Mouse (Mus musculus) mature B cell (primary cell): ENCODE measurements around the gene Fcer1g.

ENCODE experiments used
- in situ Hi-C: fragments of 300-500 bp; cut with MboI; formaldehyde crosslinking; loops from 2 replicates; pipeline ENCODE4 v1.14.3; 2019

The Fcer1g gene

DNA sequence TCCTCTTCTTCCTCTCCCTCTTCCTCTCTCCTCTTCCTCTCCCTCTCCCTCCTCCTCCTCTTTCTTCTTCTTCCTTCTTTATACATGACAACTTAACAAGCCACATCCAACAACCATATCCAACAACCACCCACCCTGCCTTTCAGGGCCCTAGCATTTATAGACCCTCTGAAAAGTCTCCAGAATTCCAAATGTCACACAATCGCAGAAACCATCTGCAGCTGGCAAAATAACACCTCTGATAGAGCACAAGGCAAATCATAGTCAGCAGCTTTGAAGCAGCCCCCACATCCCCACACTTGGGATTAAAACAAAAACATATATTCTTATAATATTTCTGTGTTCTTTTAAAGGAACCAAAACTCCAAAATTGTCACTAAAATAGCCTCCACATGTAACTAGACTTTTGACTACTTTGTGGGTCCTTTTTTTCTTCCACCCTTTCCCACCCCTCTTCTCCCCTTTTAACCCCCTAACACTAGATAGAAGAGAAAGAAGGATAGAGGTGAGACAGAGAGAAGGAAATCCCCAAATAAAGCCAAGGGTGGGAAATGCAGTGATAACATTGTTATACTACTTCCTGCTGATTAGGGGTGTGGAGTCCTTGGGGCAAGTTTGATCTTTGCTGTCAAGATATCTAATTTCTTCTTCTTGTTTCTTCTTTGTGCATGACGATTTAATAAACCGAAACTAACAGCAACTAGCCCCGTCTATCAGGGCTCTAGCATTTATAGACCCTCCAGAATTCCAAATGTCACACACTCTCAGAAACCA is 32.0 kb upstream of the Fcer1g start:
- in situ Hi-C loops = no loop called here

DNA sequence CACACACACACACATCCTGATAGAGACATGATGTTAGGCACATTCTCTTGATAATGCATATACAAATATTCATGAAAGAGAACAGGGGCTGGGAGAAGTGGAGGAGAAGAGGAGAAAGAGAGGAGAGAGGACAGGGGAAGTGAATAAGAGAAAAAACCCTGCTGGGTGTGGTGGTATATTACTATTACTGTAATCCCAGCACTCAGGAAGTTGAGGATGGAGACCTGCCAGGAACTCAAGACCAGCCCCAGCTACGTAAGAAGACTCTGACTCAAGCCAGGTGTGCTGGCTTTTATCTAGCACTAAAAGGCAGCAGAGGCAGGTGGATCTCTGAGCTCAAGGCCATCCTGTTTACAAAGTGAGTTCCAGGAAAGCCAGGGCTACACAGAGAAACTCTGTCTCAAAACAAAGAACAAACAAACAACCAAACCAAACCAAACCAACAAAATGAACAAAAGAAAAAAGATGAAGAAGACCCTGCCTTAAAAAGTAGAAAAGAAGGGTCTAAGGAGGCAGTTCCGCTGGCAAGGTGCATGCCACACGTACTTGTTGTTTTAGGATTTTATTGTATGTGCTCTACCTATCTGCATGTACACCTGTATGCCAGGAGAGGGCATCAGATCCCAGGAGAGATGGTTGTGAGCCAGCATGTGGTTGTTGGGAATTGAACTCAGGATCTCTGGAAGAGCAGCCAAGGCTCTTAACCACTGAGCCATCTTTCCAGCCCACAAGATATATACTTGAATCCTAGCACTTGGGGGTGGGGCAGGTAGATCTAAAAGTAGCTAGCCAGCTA is 29.7 kb upstream of the Fcer1g start:
- in situ Hi-C loops = no loop called here

DNA sequence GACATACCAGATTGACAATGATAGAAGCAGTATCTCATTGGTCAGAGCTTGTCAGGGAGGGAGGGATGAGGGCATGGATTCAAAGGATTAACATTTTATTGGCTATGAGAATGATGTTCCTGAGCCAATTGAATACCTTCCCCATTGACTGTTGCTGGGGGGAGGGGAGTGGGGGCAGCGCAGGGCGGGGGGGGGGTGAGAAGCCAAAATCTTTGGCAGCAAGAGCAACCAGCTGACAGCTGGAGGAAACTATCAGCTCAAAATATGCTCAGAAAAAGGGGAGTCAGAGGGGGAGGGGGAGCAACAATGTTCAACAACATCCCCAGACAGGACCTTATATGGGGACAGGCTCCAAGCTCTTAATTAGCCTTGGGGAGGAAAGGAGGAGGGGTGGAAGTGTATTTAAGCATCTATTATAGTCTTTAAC is 29.0 kb upstream of the Fcer1g start:
- in situ Hi-C loops = no loop called here

DNA sequence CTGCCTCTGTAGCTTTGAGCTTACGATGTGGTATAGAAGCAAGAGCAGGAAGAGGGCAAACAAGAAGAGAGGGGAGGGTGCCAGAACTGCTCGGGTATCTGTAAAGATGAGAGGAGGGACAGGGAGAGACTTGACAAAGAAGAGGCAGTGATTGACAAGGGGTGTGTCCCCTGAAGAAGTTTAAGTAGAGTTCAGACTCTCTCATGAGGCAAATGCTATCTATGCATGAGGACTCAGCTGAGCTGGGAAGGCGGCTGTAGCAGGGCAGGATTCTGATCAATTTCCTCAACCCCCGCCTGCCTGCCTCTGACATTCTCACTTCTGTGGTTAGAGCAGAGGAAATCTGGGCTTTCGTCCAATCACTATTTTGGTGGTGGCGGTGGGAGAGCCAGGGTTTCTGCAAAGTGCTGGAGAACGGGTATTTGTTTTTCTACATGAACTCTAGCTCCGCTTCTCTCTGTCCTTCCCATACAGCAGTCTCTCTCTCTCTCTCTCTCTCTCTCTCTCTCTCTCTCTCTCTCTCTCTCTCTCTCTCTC is 28.5 kb upstream of the Fcer1g start:
- in situ Hi-C loops = no loop called here

DNA sequence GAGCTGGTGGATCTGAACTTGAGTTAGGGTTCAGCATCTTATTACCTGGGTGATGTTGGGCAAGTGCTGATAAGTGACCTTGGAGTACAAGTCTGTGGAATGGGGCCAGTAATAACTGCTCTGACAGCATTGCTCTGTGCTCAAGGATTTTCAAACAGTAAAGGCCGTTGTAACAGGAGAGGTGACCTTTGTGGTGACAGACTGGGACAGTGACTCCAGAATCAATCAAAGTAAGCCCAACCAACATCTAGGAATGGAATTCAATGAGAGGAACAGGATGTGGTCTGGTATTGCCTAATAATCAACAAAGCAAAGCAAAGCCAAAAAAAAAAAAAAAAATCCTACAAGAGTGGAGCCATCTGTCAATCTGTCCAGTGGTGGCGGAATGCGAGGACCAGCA is 26.2 kb upstream of the Fcer1g start:
- in situ Hi-C loops = no loop called here

DNA sequence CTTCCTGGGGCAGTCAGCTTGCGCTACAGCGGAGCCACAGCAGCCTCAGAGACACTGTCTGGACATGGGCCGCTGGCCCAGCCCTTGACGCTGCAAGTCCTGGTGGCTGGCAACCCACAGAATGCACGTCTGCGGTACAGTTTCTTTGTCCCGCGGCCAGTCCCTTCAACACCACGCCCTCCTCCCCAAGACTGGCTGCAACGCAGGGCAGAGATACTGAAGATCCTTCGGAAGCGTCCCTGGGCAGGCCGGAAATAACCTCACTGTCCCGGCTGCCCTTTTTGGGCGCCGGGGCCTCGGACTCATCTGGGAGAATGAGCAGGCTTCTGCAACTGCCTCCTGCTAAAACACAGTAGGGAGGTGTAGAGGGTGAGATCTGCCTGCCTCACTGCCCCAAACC is 24.8 kb upstream of the Fcer1g start:
- in situ Hi-C loops = no loop called here

DNA sequence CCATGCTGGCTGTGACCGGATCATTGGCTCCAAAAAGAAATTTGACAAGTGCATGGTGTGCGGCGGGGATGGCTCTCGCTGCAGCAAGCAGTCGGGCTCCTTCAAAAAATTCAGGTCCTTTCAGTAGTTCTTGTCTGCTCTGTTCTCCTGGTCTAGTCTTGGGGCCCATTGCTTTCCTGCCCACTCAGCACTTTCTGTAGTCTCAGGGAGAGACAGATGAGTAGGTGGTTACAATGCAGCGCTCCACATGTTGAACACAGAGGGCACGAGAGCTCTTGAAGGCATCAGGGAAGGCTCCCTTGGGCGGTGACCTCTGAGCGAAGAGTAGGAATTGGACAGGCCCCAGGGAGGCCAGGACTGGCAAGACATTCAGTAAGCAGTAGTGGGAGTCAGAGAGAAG is 23.6 kb upstream of the Fcer1g start:
- in situ Hi-C loops = no loop called here

DNA sequence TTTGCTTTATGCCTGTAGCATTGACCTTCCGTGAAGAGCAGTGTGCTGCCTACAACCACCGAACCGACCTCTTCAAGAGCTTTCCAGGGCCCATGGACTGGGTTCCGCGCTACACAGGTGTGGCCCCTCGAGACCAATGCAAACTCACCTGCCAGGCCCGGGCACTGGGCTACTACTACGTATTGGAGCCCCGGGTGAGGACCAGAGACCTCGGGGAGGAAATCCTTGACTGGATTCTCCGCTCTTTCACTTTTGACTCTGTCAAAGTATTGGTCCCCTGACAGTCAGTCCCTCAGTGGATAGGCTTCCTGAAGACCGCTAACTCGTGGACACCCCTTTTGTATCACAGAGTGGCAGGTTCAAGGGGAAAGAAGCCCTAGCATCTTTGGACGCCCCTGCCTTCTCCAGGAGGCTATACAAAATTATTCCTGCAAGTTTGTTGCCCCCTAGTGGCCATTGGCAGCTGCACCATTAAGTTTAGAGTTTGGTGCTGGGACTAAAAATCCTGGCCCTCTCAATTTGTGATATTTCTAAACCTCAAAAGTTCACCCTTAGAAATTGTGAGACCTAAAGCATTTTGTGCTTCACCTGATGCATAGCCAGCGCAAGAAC is 22.9 kb upstream of the Fcer1g start:
- in situ Hi-C loops = no loop called here

DNA sequence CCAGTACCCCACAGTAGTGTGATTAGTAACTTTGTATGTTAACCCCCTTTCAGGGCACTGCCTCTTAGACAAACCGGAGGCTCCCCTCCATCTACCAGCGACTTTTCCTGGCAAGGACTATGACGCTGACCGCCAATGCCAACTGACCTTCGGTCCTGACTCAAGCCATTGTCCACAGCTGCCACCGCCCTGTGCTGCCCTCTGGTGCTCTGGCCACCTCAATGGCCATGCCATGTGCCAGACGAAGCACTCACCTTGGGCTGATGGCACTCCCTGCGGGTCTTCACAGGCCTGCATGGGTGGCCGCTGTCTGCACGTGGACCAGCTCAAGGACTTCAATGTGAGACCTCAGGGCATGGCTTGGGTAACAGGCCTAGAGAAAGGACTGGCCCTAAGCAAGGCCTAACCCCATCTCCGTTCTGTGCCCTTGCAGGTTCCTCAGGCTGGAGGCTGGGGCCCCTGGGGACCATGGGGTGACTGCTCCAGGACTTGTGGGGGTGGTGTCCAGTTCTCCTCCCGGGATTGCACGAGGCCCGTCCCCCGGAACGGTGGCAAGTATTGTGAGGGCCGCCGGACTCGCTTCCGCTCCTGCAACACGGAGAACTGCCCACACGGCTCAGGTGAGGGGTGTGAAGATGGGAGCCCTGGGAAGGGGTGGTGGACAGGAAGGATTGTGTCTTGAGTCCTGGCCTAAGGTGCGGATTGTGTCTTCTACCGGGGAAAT is 22.1 kb upstream of the Fcer1g start:
- in situ Hi-C loops = no loop called here

DNA sequence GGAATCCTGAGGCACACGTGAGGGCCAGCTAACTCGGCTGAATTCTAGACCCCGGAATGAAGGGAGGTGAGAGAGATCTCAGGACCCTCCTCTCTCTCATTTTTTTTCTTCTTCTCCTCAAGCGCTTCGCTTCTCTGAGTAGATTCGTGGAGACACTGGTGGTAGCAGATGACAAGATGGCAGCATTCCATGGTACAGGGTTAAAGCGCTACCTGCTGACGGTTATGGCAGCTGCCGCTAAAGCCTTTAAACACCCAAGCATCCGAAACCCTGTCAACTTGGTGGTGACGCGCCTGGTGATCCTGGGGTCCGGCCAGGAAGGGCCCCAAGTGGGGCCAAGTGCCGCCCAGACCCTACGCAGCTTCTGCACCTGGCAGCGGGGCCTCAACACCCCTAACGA is 18.2 kb upstream of the Fcer1g start:
- in situ Hi-C loops = no loop called here

DNA sequence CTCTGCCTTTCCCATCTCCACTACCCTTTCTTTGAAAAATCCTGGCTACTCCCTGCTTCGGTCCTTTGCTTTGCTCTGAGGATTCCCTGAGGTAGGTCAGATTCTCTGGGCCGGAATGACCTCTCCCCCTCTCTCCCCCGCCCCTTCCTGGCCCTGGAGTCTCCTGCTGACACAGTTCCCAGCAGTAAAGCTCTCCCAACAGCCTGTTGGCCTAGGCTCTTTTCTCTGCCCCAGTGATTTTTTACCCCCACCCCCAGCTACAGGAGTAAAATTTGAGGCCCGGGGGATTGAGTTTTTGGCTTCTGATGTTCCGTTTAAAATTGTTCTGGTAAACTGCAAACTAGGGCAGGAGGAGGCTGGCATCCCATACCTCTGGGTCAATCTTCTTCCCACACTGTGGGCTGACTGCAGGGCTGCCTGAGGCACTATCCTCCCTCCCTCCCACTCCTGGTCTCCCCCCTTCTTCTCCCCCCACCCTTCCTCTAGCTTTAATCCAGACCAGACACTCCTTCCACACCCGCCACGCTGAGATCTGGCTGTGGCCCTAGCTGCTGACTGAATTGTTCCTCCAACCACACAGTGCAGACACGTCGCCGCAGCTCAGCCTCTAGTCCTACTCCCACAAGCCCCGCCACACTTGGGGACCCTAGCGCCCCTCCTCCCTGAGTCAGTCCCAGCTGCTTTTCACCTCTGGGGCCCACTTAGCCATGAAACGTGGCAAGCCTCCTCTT is 17.6 kb upstream of the Fcer1g start:
- in situ Hi-C loops = no loop called here

DNA sequence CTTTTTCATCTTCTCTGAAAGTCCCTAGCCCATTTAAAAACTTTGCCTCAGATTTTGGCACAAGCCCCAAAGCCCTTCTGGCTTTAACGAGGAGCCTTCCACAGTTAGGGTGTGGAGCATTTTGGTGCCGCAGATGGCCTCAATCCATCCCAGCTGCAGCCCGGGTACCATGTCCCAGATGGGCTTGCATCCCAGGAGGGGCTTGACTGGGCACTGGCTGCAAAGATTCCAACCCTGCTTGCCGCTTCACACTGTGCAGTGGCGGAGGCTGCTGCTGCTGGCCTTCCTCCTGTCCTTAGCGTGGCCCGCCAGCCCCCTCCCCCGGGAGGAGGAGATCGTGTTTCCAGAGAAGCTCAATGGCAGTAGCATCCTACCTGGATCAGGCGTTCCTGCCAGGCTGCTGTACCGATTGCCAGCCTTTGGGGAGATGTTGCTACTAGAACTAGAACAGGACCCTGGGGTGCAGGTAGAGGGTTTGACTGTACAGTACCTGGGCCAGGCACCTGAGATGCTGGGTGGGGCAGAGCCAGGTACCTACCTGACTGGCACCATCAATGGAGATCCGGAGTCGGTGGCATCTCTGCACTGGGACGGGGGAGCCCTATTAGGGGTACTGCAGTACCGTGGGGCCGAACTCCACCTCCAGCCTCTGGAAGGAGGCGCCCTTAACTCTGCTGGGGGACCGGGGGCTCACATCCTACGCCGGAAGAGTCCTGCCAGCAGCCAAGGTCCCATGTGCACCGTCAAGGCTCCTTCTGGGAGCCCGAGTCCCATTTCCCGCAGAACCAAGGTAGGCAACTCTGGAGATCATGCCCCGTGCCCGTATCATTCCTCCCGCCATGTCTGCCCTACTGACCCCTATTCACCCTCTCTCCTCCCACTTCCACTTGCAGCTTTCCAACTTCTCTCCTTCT is 16.8 kb upstream of the Fcer1g start, which contains the start of gene Ndufs2:
Gene Ndufs2 (minus strand): TSS at position 709 of the 914 bp plus-strand sequence.
- in situ Hi-C loops = no loop called here

DNA sequence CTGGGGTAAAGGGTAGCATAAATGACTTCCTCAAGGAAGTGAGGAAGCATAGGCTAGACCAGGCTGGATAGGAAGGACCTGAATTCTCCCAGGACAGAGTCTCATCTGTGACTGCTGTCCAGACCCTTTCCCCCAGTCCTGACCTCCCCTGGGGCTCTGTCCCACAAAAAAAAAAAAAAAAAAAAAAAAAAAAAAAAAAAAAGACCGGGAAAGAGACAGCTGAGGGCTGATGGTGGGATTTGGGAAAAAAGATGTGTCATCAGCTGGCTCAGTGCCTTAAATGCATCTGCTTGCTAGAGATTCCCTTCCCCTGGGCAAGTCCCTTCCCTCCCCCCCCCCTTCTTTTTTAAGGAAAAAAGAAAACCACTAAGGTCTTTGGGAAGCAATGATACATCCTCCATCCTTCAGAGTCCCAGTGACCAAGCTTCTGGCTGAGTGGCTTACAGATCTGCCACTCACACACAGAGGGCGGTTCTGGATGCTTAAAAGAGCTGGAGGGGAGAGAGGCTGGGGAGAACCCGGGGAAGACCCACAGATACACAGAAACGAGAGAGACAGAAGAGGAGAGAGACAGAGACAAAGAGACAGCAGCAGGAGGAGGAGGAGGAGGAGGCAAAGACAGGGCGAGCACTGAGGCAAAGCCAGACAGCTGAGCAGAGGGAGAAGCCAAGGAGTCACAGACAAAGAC is 15.9 kb upstream of the Fcer1g start, which contains the start of gene Adamts4:
Gene Adamts4 (plus strand): TSS at position 509 of the 688 bp plus-strand sequence.
- in situ Hi-C loops = no loop called here

DNA sequence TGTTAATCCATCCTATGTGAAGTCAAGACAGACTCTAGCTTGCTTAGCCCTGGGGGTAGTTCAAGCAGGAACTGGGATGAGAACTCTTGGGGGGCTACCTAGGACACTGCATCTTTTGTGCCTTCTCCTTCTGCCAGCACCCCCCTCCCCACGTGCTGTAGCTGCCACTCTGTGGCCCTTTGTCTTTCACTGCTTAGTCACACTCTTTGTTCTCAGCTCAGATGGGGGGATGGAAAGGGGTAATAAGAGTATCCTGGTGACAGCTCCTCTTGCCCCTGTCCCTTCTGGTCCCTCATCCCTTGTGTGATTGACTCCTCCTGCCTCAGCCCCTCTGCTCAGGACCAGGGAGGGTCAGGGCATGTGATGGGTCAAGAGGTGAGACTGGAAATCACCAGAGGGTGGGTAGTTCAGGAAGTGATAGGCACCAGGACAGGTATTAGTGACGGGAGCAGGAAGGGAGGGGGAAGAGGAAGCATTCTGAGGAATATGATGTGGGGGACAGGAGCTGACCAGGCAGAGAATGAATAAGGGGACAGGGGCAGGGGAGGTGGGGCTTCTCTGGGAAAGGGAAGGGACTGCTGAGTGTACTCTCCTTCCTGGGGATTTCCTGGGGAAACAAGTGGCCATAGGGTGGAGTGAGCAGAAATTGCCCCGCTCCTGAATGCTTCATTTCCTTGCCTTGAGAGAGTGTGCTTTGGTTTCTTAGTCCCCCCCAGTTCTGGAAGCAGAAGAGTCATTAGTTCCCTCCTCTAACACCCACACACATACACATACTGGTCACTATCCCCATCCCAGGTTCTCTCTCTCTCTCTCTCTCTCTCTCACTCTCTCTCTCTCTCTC is 14.4 kb upstream of the Fcer1g start:
- in situ Hi-C loops = no loop called here

DNA sequence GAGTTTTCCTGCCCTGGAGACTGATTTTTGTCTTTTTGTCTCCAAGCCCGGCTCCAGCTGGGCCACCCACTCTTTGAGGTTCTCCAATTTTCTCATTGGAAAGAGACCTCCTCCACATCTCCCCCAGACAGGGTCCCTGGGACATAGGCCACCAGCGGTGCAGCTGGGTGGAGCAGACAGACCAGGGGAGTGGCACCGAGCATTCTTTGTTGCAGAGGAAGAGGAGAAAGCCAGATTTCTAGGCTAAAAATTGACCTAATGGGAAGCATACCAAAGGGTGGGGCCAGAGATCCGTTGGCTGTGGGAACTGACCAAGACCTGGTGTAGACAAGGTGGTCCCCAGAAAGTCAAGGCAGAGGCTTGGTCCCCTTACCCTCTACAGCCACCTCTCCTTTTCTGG is 13.8 kb upstream of the Fcer1g start:
- in situ Hi-C loops = no loop called here

DNA sequence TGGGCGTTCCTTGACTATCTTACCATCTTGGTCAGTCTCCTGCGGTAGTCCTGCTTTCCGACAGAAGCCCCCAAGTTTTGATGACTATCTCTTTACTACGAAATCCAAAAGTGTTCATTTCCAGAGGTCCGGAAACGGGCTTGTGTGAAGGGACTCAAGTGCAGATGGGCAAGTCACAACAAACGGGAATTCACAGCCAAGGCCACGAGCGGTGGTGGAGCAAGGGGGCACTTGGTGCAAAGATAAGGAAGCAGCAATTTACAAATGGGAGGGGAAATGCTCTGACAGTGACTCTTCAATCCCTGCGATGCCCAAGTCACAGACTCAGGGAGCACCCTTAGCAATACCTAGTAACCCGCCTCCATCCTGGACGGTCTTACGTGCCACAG is 13.3 kb upstream of the Fcer1g start:
- in situ Hi-C loops = no loop called here

DNA sequence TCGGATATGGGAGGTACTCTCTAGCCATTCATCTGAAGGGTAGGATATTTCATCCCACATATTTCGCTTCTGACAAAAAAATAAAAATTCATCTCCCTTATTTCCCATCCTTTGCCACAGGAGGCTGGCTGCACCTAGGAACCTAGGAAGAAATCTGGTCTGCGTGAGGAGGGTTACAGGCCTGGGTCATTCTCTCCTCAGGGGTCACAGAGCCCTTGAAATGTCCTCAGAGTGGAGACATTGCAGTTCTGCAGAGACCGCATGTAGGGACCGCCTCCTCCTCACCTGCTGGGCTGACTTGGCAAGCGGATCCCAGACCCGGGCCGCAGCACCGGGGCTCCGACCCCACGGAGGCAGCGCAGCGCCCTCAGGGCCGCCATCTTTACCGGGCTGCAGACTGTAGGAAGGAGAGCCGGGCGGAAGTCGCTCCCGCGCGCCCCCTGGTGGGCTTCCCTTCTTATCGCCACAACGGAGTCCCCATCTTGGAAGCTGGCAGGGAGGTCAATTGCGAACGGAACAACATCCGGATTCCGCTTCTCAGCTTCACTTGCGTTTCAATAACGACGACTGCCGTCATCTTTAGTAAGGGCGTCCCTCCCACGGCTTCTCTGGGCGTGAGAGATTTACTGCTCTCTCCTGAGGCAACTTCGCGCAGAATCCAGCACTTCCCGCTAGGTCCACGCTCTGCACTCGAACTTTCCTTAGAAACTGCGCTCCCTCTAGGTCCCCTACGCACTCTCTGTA is 12.7 kb upstream of the Fcer1g start:
- in situ Hi-C loops = no loop called here

DNA sequence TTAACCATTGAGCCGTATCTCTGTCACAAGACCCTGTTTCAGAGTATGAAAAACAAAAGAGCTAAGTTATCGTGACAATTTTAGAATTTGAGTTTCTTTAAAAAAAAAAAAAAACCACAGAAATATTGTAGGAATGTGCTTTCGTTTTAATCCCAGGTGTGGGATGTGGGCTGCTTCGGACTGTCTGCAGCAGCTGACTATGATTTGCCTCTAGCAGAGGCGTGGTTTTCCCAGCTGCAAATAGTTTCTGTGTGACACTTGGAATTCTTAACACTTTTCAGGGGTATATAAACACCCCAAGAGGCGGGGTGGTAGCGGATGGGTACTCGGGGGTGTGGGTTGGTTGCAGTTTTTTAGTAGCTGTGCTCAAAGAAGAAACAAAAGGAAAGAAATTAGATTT is 11.2 kb upstream of the Fcer1g start:
- in situ Hi-C loops = no loop called here
